Mouse (Mus musculus) intestine, postnatal 0 days (tissue): ENCODE data around the gene Katnal1. TPM values are rescaled to one million over a fixed set of nuclear protein-coding genes. Genes with fewer than 3 reads are reported as not detected.
A peak's percentile ranks its signal among the peaks of the same experiment; 100 is the strongest.

Source experiments
- ATAC-seq: fragments of 200-750 bp; cut with Nextera tagmentation; 2 replicates; pipeline ENCODE4 v1.8.0; 2017; ENCODE audit warnings: mild to moderate bottlenecking, moderate TSS enrichment, moderate library complexity
- H3K27ac ChIP-seq: fragments of 300-500 bp; sonication (generic); 2 replicates; pipeline ENCODE4 v1.5.1; 2014; ENCODE audit warnings: mild to moderate bottlenecking, low read depth, low read length, moderate library complexity
- H3K27me3 ChIP-seq: fragments of 300-500 bp; sonication (generic); replicated peaks from 2 replicates; pipeline ENCODE4 v1.6.1; 2014; ENCODE audit warnings: low read length, mixed read lengths; ENCODE audit not compliant: control insufficient read depth, insufficient read depth
- H3K36me3 ChIP-seq: fragments of 300-500 bp; sonication (generic); 2 replicates; pipeline ENCODE4 v1.6.1; 2014; ENCODE audit warnings: mild to moderate bottlenecking, moderate library complexity; ENCODE audit not compliant: control insufficient read depth, insufficient read depth
- H3K4me1 ChIP-seq: fragments of 300-500 bp; sonication (generic); replicated peaks from 2 replicates; pipeline ENCODE4 v1.6.1; 2014; ENCODE audit warnings: antibody characterized with exemption, low read length, mixed read lengths; ENCODE audit not compliant: control insufficient read depth, insufficient read depth
- H3K4me2 ChIP-seq: fragments of 300-500 bp; sonication (generic); replicated peaks from 2 replicates; pipeline ENCODE4 v1.6.1; 2014; ENCODE audit warnings: low read depth, mild to moderate bottlenecking, moderate library complexity
- H3K4me3 ChIP-seq: fragments of 300-500 bp; sonication (generic); 2 replicates; pipeline ENCODE4 v1.5.1; 2014; ENCODE audit warnings: low read depth, low read length
- H3K9ac ChIP-seq: fragments of 300-500 bp; sonication (generic); 2 replicates; pipeline ENCODE4 v1.6.1; 2014; ENCODE audit warnings: mild to moderate bottlenecking, low read depth, low read length
- H3K9me3 ChIP-seq: fragments of 300-500 bp; sonication (generic); 2 replicates; pipeline ENCODE4 v1.6.1; 2016; ENCODE audit warnings: mixed run types; ENCODE audit not compliant: control insufficient read depth
- CTCF ChIP-seq: sonication (generic); IDR thresholded peaks from 2 replicates; pipeline ENCODE4 v1.5.1; 2016; ENCODE audit warnings: low read depth, mild to moderate bottlenecking, control low read depth, antibody characterized with exemption, moderate library complexity
- WGBS: fragments of 180-500 bp; shearing (Covaris S2); extraction: QIAGEN DNeasy Blood & Tissue Kit; methylation state at CpG from one replicate; pipeline ENCODE4 v1.1.7; 2014; 5-methylcytosine and 5-hydroxymethylcytosine counted together
- polyA plus RNA-seq: library from polyadenylated mRNA; unstranded; fragments of >200 nt; fragmentation: Nextera tagmentation; extraction: Ambion mirVana; gene quantifications from 2 replicates; pipeline ENCODE4 v1.2.1, GENCODE M21; 2015

The Katnal1 gene
- 2.7 and 2.9 TPM in 2 replicates for polyA plus RNA-seq

- Histone ChIP-seq H3K4me2 (peak within 1 kb of the TSS; percentile 85), H3K27ac (peak within 1 kb of the TSS; percentile 74), H3K9ac (peak within 1 kb of the TSS; percentile 70), H3K9me3 (no peaks in the 10 kb centered on the region), H3K4me3 (peak within 1 kb of the TSS; percentile 85), H3K27me3 (no peaks in the 10 kb centered on the region), H3K4me1 (0 out of 2 replicates have a peak, but pooled peaks cover 4% of the 10 kb centered on the region), H3K36me3 (no peaks in the 10 kb centered on the region)
- under 1% methylated on average over 16 of the region's 16 CpGs for WGBS
- peak; percentile 29; the same call in 1 of the 2 replicates for ATAC-seq
- no peak for TF ChIP-seq CTCF
Measured at GRCm38 (mm10) chr5:148929116-148929449, at the start of gene Katnal1. Gene Katnal1, minus strand, starts transcription at chr5:148929320.

GRCm38 (mm10) chr5:148978458-148979165, 49.5 kb upstream of the Katnal1 start:
- peak overlapping the region; percentile 15 for H3K27ac ChIP-seq
- peak; percentile 77 for ATAC-seq
- no peaks in the 10 kb centered on the region for H3K36me3 ChIP-seq
- H3K27me3 ChIP-seq: no peaks in the 10 kb centered on the region
- H3K9ac ChIP-seq: no peak overlapping the region
- TF ChIP-seq CTCF: no peak
- no peaks in the 10 kb centered on the region for H3K9me3 ChIP-seq
- H3K4me2 ChIP-seq: peak overlapping the region; percentile 21
- no peak overlapping the region for H3K4me3 ChIP-seq
- 0 out of 2 replicates have a peak, but pooled peaks cover 5% of the 10 kb centered on the region for H3K4me1 ChIP-seq
- 36% methylated on average over 18 of the region's 18 CpGs for WGBS

- Histone ChIP-seq H3K9ac (no peak overlapping the region), H3K4me2 (peak overlapping the region; percentile 22; the same call in 1 of the 2 replicates), H3K4me1 (0 out of 2 replicates have a peak, but pooled peaks cover 5% of the 10 kb centered on the region), H3K27me3 (no peaks in the 10 kb centered on the region), H3K4me3 (no peak overlapping the region), H3K27ac (peak overlapping the region; percentile 15), H3K36me3 (no peaks in the 10 kb centered on the region), H3K9me3 (no peaks in the 10 kb centered on the region)
- TF ChIP-seq CTCF: no peak
- ATAC-seq: peak; percentile 48; the same call in 1 of the 2 replicates
- WGBS: 27% methylated on average over 14 of the region's 14 CpGs
Measured at GRCm38 (mm10) chr5:148977698-148978457, 48.8 kb upstream of the Katnal1 start.

- H3K36me3 ChIP-seq: no peaks in the 10 kb centered on the region
- 90% methylated on average over 8 of the region's 8 CpGs for WGBS
- no peak overlapping the region for H3K9ac ChIP-seq
- H3K4me2 ChIP-seq: no peak overlapping the region
- no peak overlapping the region for H3K4me3 ChIP-seq
- H3K9me3 ChIP-seq: no peaks in the 10 kb centered on the region
- no peak overlapping the region for H3K27ac ChIP-seq
- 0 out of 2 replicates have a peak, but pooled peaks cover 5% of the 10 kb centered on the region for H3K4me1 ChIP-seq
- no peak for ATAC-seq
- no peak for TF ChIP-seq CTCF
- no peaks in the 10 kb centered on the region for H3K27me3 ChIP-seq
Measured at GRCm38 (mm10) chr5:148976876-148977275, 47.8 kb upstream of the Katnal1 start.

DNA sequence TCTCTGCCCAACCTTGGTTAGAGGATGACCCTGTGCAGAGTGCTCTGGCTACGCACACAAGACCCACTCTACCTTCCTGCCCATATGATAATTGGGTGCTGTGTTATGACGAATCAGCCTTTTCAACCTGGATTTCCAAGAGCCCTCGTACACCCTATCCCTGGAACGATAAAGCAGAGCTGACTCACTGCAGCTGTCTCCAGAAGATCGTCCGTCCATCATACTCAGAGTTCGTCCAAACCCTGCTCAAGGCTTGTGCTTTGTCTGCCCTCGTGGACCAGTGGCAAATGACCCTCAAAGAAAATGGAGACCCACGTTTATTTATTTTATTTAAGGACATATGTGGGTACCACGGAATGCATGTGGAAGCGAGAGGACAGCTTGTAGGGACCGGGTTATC, 45.9 kb upstream of the Katnal1 start:
- 0 out of 2 replicates have a peak, but pooled peaks cover 5% of the 10 kb centered on the region for H3K4me1 ChIP-seq
- no peaks in the 10 kb centered on the region for H3K27me3 ChIP-seq
- no peak overlapping the region for H3K4me2 ChIP-seq
- no peaks in the 10 kb centered on the region for H3K36me3 ChIP-seq
- no peak overlapping the region for H3K27ac ChIP-seq
- 94% methylated on average over 12 of the region's 12 CpGs for WGBS
- H3K4me3 ChIP-seq: no peak overlapping the region
- TF ChIP-seq CTCF: no peak
- ATAC-seq: no peak
- no peak overlapping the region for H3K9ac ChIP-seq
- H3K9me3 ChIP-seq: no peaks in the 10 kb centered on the region

- H3K9ac ChIP-seq: no peak overlapping the region
Measured at GRCm38 (mm10) chr5:148973019-148973668, 44.0 kb upstream of the Katnal1 start.

More at GRCm38 (mm10) chr5:148973019-148973668, 44.0 kb upstream of the Katnal1 start:
- no peaks in the 10 kb centered on the region for H3K9me3 ChIP-seq
- no peak overlapping the region for H3K4me2 ChIP-seq
- H3K4me3 ChIP-seq: no peak overlapping the region
- H3K4me1 ChIP-seq: peaks cover 2% of the 10 kb centered on the region; the same call in 1 of the 2 replicates
- H3K27me3 ChIP-seq: no peaks in the 10 kb centered on the region
- ATAC-seq: no peak
- H3K27ac ChIP-seq: no peak overlapping the region
- no peak for TF ChIP-seq CTCF
- WGBS: 33% methylated on average over 6 of the region's 6 CpGs
- H3K36me3 ChIP-seq: no peaks in the 10 kb centered on the region
